18 mouse cellular contexts compared by ENCODE assay signal in the genomic region with DNA sequence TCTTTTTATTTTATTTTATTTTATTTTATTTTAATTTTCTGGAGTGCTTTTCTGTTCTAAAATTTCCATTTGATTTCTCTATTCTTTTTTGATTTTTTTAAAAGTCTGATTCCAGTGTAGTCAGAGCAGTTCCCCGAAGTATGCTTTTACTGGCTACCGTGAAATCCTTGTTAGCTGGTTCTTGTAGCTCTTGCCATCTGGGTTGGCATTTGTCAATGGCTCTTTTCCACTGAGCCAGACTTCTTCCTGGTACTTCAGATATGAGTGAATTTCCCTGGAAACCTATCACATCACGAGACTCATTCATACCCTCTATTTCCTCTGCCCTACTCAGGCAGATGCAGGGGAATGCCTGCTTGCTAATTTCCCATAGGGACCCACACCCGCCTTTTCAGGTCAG.
A peak's percentile ranks its signal among the peaks of the same experiment; 100 is the strongest.
DNase-seq lines count a peak whose midpoint lies in the region; ATAC-seq and TF ChIP-seq lines count a peak whose summit lies in the region.
"Had no signal": no experiment of that assay in that cellular context is flagged by ENCODE, and none has a peak within 500 bp of the region (broad histone marks: within the 10 kb centered on the region; RNA-seq: fewer than 3 reads in every experiment).

No protein-coding gene starts in this region.

- no peak for TF ChIP-seq CTCF in hindbrain, postnatal 0 days (IDR thresholded peaks at IDR 0.05; ENCODE audit: low read depth)

- H3K9ac ChIP-seq in forebrain, embryonic 15.5 days (replicated peaks) = no peak overlapping the region
- H3K9ac ChIP-seq in hindbrain, postnatal 0 days (replicated peaks; ENCODE audit: low read length) = no peak overlapping the region
- no peak overlapping the region for H3K9ac ChIP-seq in hindbrain, embryonic 12.5 days
- H3K9ac ChIP-seq: embryonic facial prominence, embryonic 12.5 days; heart, embryonic 12.5 days; hindbrain, embryonic 15.5 days had no signal

- WGBS in forebrain, embryonic 15.5 days = 66% methylated on average over 4 of the region's 4 CpGs
- 92% methylated on average over 4 of the region's 4 CpGs for WGBS in forebrain, embryonic 10.5 days
- WGBS in hindbrain, postnatal 0 days = 46% methylated on average over 4 of the region's 4 CpGs
- 69% methylated on average over 4 of the region's 4 CpGs for WGBS in hindbrain, embryonic 12.5 days

- DNase-seq in forebrain, embryonic 10.5 days (ENCODE audit: extremely low spot score, low spot score) = no peak
- peak; percentile 26 for DNase-seq in hindbrain, postnatal 0 days (ENCODE audit: low spot score)
- DNase-seq in right cerebral cortex, postnatal 10 days (ENCODE audit: low spot score in 2 of 2) = peak; percentile 49 to 75
- no peak for DNase-seq in right cerebral cortex, postnatal 36 days (ENCODE audit: low spot score in 2 of 2)
- DNase-seq in gastrocnemius, postnatal 36 days = no peak
- DNase-seq: adrenal gland, adult 2 months; adrenal gland, postnatal 25 days; cerebellum, adult 9-11 months; gastrocnemius, postnatal 14 days; kidney, adult 8-10 months had no signal

- peak; percentile 43; the same call in 1 of the 2 replicates for ATAC-seq in forebrain, embryonic 15.5 days (replicated peaks)
- ATAC-seq in hindbrain, postnatal 0 days = no peak
- ATAC-seq in hindbrain, embryonic 12.5 days (ENCODE audit: low FRiP score) = no peak
- ATAC-seq: inflammation-experienced regulatory T-cells, adult 6 months; intestine, postnatal 0 days had no signal

- no peaks in the 10 kb centered on the region for H3K36me3 ChIP-seq in forebrain, embryonic 15.5 days
- H3K36me3 ChIP-seq in forebrain, embryonic 10.5 days (replicated peaks) = no peaks in the 10 kb centered on the region
- no peaks in the 10 kb centered on the region for H3K36me3 ChIP-seq in hindbrain, postnatal 0 days (ENCODE audit: insufficient read depth, low read length)
- H3K36me3 ChIP-seq in hindbrain, embryonic 12.5 days = no peaks in the 10 kb centered on the region
- H3K36me3 ChIP-seq: embryonic facial prominence, embryonic 12.5 days; heart, embryonic 12.5 days; hindbrain, embryonic 10.5 days; hindbrain, embryonic 15.5 days had no signal

- H3K4me1 ChIP-seq in forebrain, embryonic 15.5 days = peaks cover 8% of the 10 kb centered on the region; the same call in 1 of the 2 replicates
- no peaks in the 10 kb centered on the region for H3K4me1 ChIP-seq in forebrain, embryonic 10.5 days
- H3K4me1 ChIP-seq in hindbrain, postnatal 0 days (ENCODE audit: insufficient read depth, low read length) = no peaks in the 10 kb centered on the region
- H3K4me1 ChIP-seq in hindbrain, embryonic 12.5 days = no peaks in the 10 kb centered on the region
- H3K4me1 ChIP-seq: embryonic facial prominence, embryonic 12.5 days; heart, embryonic 12.5 days; hindbrain, embryonic 10.5 days; hindbrain, embryonic 15.5 days had no signal

- intact Hi-C loops in gastrocnemius, postnatal 36 days (cut with DNase I) = no loop called here

- H3K4me3 ChIP-seq in forebrain, embryonic 15.5 days = no peak overlapping the region
- no peak overlapping the region for H3K4me3 ChIP-seq in forebrain, embryonic 10.5 days
- H3K4me3 ChIP-seq in hindbrain, postnatal 0 days (ENCODE audit: low read length) = no peak overlapping the region
- H3K4me3 ChIP-seq in hindbrain, embryonic 12.5 days = no peak overlapping the region
- H3K4me3 ChIP-seq: embryonic facial prominence, embryonic 12.5 days; heart, embryonic 12.5 days; hindbrain, embryonic 10.5 days; hindbrain, embryonic 15.5 days had no signal

- no peaks in the 10 kb centered on the region for H3K27me3 ChIP-seq in forebrain, embryonic 15.5 days
- H3K27me3 ChIP-seq in forebrain, embryonic 10.5 days (ENCODE audit: poor library complexity, severe bottlenecking) = no peaks in the 10 kb centered on the region
- no peaks in the 10 kb centered on the region for H3K27me3 ChIP-seq in hindbrain, postnatal 0 days (ENCODE audit: insufficient read depth, low read length)
- H3K27me3 ChIP-seq in hindbrain, embryonic 12.5 days = no peaks in the 10 kb centered on the region
- H3K27me3 ChIP-seq: embryonic facial prominence, embryonic 12.5 days; hindbrain, embryonic 15.5 days had no signal

- H3K4me2 ChIP-seq in forebrain, embryonic 15.5 days (replicated peaks) = no peak overlapping the region
- H3K4me2 ChIP-seq in hindbrain, postnatal 0 days (ENCODE audit: low read depth, low read length) = no peak overlapping the region
- no peak overlapping the region for H3K4me2 ChIP-seq in hindbrain, embryonic 12.5 days (replicated peaks)
- H3K4me2 ChIP-seq: embryonic facial prominence, embryonic 12.5 days; heart, embryonic 12.5 days; hindbrain, embryonic 15.5 days had no signal

- peak overlapping the region; percentile 63 for H3K27ac ChIP-seq in forebrain, embryonic 15.5 days (replicated peaks)
- no peak overlapping the region for H3K27ac ChIP-seq in forebrain, embryonic 10.5 days
- H3K27ac ChIP-seq in hindbrain, postnatal 0 days = no peak overlapping the region
- H3K27ac ChIP-seq in hindbrain, embryonic 12.5 days = no peak overlapping the region
- H3K27ac ChIP-seq: embryonic facial prominence, embryonic 12.5 days; hindbrain, embryonic 10.5 days; hindbrain, embryonic 15.5 days had no signal

- H3K9me3 ChIP-seq in forebrain, embryonic 15.5 days = no peaks in the 10 kb centered on the region
- H3K9me3 ChIP-seq in forebrain, embryonic 10.5 days = no peaks in the 10 kb centered on the region
- no peaks in the 10 kb centered on the region for H3K9me3 ChIP-seq in hindbrain, postnatal 0 days (ENCODE audit: low read length)
- H3K9me3 ChIP-seq in hindbrain, embryonic 12.5 days (replicated peaks) = no peaks in the 10 kb centered on the region
- H3K9me3 ChIP-seq: embryonic facial prominence, embryonic 12.5 days; heart, embryonic 12.5 days; hindbrain, embryonic 10.5 days; hindbrain, embryonic 15.5 days had no signal

Comparison
In these comparisons a context has a peak if more than half of its experiments do, and no peak if none do; other contexts are left out.
1. DNase-seq: peak in hindbrain, postnatal 0 days (single experiment) and right cerebral cortex, postnatal 10 days (2 of 2); none in forebrain, embryonic 10.5 days (single experiment), right cerebral cortex, postnatal 36 days (0 of 2) and gastrocnemius, postnatal 36 days (0 of 2).